Comparison of ENCODE assay signal across 25 mouse cellular contexts in the genomic region with DNA sequence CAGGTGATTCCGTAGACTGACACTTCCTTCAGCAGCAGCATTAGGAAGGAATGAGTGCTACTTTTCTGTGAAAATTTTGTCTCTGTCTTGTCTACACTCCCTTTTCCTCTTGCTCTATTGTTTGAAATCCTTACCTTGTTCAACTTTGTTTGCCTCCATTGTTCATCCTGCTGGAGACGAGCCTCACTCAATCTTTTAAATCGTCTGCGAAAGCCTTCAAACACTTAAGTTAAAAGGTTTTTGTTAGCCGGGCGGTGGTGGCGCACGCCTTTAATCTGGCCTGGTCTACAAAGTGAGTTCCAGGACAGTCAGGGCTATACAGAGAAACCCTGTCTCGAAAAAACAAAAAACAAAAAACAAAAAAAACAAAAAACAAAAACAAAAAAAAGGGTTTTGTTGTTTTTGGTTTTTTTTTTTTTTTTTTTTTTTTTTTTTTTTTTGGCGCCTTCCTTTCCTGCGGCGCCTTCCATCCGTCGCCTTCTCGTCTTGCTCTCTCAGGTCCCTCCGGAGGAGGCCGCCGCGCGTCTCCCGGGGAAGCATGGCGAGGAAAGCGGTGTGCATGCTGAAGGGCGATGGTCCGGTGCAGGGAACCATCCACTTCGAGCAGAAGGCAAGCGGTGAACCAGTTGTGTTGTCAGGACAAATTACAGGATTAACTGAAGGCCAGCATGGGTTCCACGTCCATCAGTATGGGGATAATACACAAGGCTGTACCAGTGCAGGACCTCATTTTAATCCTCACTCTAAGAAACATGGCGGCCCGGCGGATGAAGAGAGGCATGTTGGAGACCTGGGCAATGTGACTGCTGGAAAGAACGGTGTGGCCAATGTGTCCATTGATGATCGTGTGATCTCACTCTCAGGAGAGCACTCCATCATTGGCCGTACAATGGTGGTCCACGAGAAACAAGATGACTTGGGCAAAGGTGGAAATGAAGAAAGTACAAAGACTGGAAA.
"Had no signal": no experiment of that assay in that cellular context is flagged by ENCODE, and none has a peak within 500 bp of the region (broad histone marks: within the 10 kb centered on the region; RNA-seq: fewer than 3 reads in every experiment).

No protein-coding gene starts in this region.

- H3K9ac ChIP-seq: limb, embryonic 13.5 days; liver, embryonic 12.5 days; liver, embryonic 15.5 days; lung, embryonic 15.5 days; midbrain, embryonic 12.5 days; midbrain, embryonic 15.5 days; neural tube, embryonic 12.5 days; neural tube, embryonic 15.5 days; stomach, embryonic 15.5 days had no signal

- H3K4me1 ChIP-seq: limb, embryonic 10.5 days; limb, embryonic 13.5 days; liver, embryonic 12.5 days; liver, embryonic 15.5 days; megakaryocyte, embryonic 14.5 days; midbrain, embryonic 12.5 days; midbrain, embryonic 15.5 days; neural tube, embryonic 12.5 days; neural tube, embryonic 15.5 days; stomach, embryonic 15.5 days had no signal

- H3K9me3 ChIP-seq: limb, embryonic 10.5 days; limb, embryonic 13.5 days; liver, embryonic 12.5 days; liver, embryonic 15.5 days; lung, embryonic 15.5 days; megakaryocyte, embryonic 14.5 days; midbrain, embryonic 12.5 days; midbrain, embryonic 15.5 days; neural tube, embryonic 12.5 days; neural tube, embryonic 15.5 days; stomach, embryonic 15.5 days had no signal

- DNase-seq: kidney, adult 11 months; kidney, adult 9 months; kidney, postnatal 25 days; layer of hippocampus, adult 9-11 months; liver; lung, adult 18-20 months; lung, postnatal 10 days; lung, postnatal 36 days; retina, postnatal 1 day; right cerebral cortex, postnatal 25 days; spleen, adult 18-20 months; thymus, postnatal 25 days had no signal

- ATAC-seq: liver, embryonic 12.5 days; midbrain, embryonic 15.5 days had no signal

- H3K27ac ChIP-seq: kidney, postnatal 0 days; layer of hippocampus, adult 2 months; limb, embryonic 10.5 days; limb, embryonic 13.5 days; liver, embryonic 12.5 days; liver, embryonic 15.5 days; lung, embryonic 15.5 days; midbrain, embryonic 12.5 days; midbrain, embryonic 15.5 days; neural tube, embryonic 12.5 days; neural tube, embryonic 15.5 days; stomach, embryonic 15.5 days had no signal

- H3K4me3 ChIP-seq: layer of hippocampus, adult 2 months; limb, embryonic 10.5 days; limb, embryonic 13.5 days; liver, embryonic 12.5 days; liver, embryonic 15.5 days; lung, embryonic 15.5 days; megakaryocyte, embryonic 14.5 days; midbrain, embryonic 12.5 days; midbrain, embryonic 15.5 days; neural tube, embryonic 12.5 days; neural tube, embryonic 15.5 days; stomach, embryonic 15.5 days had no signal

- H3K36me3 ChIP-seq: limb, embryonic 10.5 days; limb, embryonic 13.5 days; liver, embryonic 12.5 days; liver, embryonic 15.5 days; lung, embryonic 15.5 days; midbrain, embryonic 12.5 days; midbrain, embryonic 15.5 days; neural tube, embryonic 12.5 days; neural tube, embryonic 15.5 days; stomach, embryonic 15.5 days had no signal

- H3K27me3 ChIP-seq: limb, embryonic 13.5 days; liver, embryonic 12.5 days; liver, embryonic 15.5 days; lung, embryonic 15.5 days; megakaryocyte, embryonic 14.5 days; midbrain, embryonic 12.5 days; midbrain, embryonic 15.5 days; neural tube, embryonic 12.5 days; neural tube, embryonic 15.5 days; stomach, embryonic 15.5 days had no signal

- H3K4me2 ChIP-seq: limb, embryonic 13.5 days; liver, embryonic 12.5 days; liver, embryonic 15.5 days; lung, embryonic 15.5 days; midbrain, embryonic 12.5 days; midbrain, embryonic 15.5 days; neural tube, embryonic 12.5 days; neural tube, embryonic 15.5 days; stomach, embryonic 15.5 days had no signal
